Mouse (Mus musculus) kidney, postnatal 0 days (tissue): ENCODE measurements at regions not wholly inside any gene's neighbourhood (a gene's known extent, or its start where the extent isn't known, plus 50 kb on each side); places are given as distances from the start of the nearest gene placed in this dataset.

Experiments
- ATAC-seq: fragments of 200-750 bp; cut with Nextera tagmentation; replicated peaks from 2 replicates; pipeline ENCODE4 v1.8.0; 2017; ENCODE audit warnings: low read depth, moderate number of reproducible peaks, moderate TSS enrichment, moderate library complexity; ENCODE audit not compliant: low FRiP score
- DNase-seq: peaks from one replicate; pipeline ENCODE4 v3.0.0-alpha.2; 2016; ENCODE audit warnings: low spot score
- H3K27ac ChIP-seq: fragments of 300-500 bp; sonication (generic); 2 replicates; pipeline ENCODE4 v1.5.1; 2014; ENCODE audit warnings: mild to moderate bottlenecking
- H3K27me3 ChIP-seq: fragments of 300-500 bp; sonication (generic); 2 replicates; pipeline ENCODE4 v1.6.1; 2014; ENCODE audit warnings: low read length, mixed read lengths; ENCODE audit not compliant: insufficient read depth
- H3K36me3 ChIP-seq: fragments of 300-500 bp; sonication (generic); 2 replicates; pipeline ENCODE4 v1.6.1; 2014; ENCODE audit warnings: low read length, mixed read lengths; ENCODE audit not compliant: insufficient read depth
- H3K4me1 ChIP-seq: fragments of 300-500 bp; sonication (generic); replicated peaks from 2 replicates; pipeline ENCODE4 v1.6.1; 2014; ENCODE audit warnings: antibody characterized with exemption, low read length, mixed read lengths; ENCODE audit not compliant: insufficient read depth
- H3K4me2 ChIP-seq: fragments of 300-500 bp; sonication (generic); 2 replicates; pipeline ENCODE4 v1.6.1; 2014; ENCODE audit warnings: mild to moderate bottlenecking, low read length, moderate library complexity, mixed read lengths
- H3K4me3 ChIP-seq: fragments of 300-500 bp; sonication (generic); replicated peaks from 2 replicates; pipeline ENCODE4 v1.5.1; 2014; ENCODE audit warnings: low read depth, low read length
- H3K9ac ChIP-seq: fragments of 300-500 bp; sonication (generic); 2 replicates; pipeline ENCODE4 v1.6.1; 2014; ENCODE audit warnings: low read depth, low read length
- H3K9me3 ChIP-seq: fragments of 300-500 bp; sonication (generic); replicated peaks from 2 replicates; pipeline ENCODE4 v1.6.1; 2016; ENCODE audit warnings: low read length, inconsistent platforms, mixed read lengths
- CTCF ChIP-seq: IDR thresholded peaks from 2 replicates; pipeline ENCODE4 v1.5.1; 2016; ENCODE audit warnings: antibody characterized with exemption, low read depth, mild to moderate bottlenecking, moderate library complexity
- WGBS: fragments of 180-500 bp; shearing (Covaris S2); extraction: QIAGEN DNeasy Blood & Tissue Kit; methylation state at CpG from one replicate; pipeline ENCODE4 v1.1.7; 2014; 5-methylcytosine and 5-hydroxymethylcytosine counted together

DNA sequence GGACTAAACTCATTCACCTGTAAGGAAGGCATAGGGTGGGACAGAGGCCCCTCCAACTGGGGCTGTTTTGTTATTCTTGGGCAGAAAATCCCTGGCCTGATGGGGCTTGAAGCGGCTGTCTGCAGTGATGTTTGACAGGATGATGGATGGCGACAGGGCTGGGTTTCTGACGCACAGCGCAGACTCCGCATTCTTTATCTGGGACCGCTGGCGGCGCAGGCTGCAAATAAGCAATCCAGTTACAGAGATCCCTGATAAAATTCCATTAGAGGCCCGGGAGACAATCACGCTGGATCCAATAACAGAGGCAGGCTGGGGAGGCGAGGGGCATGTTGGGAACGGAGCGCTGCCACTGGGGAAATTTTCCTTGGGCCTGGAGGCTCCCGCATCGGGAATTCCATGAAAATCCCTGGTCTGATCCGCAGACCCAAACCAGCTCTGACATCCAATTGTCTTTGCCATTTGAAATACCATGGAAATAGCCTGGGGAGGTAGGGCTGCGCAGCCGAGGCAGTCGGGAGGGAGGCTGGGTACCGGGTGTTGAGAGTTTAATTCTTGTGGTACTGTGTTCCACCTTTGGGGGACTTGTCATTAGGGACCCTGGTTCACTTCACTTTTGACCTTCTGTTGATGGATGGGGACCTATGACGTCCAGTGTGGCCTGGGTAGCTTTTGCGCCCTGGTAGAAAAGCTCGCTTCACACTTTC, 99.0 kb upstream of the Sdk2 start:
- no peak for TF ChIP-seq CTCF
- no peaks in the 10 kb centered on the region for H3K36me3 ChIP-seq
- no peak overlapping the region for H3K9ac ChIP-seq
- peak; percentile 50 for DNase-seq
- no peak overlapping the region for H3K27ac ChIP-seq
- H3K4me3 ChIP-seq = no peak overlapping the region
- peaks cover 10% of the 10 kb centered on the region for H3K4me1 ChIP-seq
- 26% methylated on average over 23 of the region's 23 CpGs for WGBS
- no peak for ATAC-seq
- no peaks in the 10 kb centered on the region for H3K9me3 ChIP-seq
- peak overlapping the region; percentile 28 for H3K4me2 ChIP-seq
- peaks cover 6% of the 10 kb centered on the region; the same call in 1 of the 2 replicates for H3K27me3 ChIP-seq

DNA sequence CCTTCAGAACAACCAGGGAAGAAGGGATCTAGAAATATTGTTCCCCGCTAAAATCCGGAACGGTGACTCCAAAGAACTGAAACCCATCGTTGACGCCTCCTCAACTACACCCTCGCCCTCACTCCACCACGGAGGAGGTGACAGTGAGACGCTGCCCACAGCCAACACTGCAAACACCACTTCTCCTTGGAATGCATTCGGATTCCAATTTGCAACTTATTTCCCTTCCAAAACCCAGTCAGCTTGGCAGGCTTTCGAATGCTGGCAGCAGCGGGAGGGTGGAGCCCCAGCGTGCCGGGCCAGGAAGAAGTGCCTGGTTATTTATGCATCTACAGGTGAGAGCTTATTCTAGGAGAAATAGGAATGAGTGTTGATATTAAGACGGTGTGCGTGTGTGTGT, 85.9 kb upstream of the Sdk2 start:
- Histone ChIP-seq H3K4me1 (no peaks in the 10 kb centered on the region), H3K4me3 (no peak overlapping the region), H3K27me3 (no peaks in the 10 kb centered on the region), H3K9ac (no peak overlapping the region), H3K27ac (no peak overlapping the region), H3K36me3 (no peaks in the 10 kb centered on the region), H3K9me3 (no peaks in the 10 kb centered on the region), H3K4me2 (no peak overlapping the region)
- 83% methylated on average over 15 of the region's 15 CpGs for WGBS
- ATAC-seq = no peak
- no peak for TF ChIP-seq CTCF
- DNase-seq = no peak

DNA sequence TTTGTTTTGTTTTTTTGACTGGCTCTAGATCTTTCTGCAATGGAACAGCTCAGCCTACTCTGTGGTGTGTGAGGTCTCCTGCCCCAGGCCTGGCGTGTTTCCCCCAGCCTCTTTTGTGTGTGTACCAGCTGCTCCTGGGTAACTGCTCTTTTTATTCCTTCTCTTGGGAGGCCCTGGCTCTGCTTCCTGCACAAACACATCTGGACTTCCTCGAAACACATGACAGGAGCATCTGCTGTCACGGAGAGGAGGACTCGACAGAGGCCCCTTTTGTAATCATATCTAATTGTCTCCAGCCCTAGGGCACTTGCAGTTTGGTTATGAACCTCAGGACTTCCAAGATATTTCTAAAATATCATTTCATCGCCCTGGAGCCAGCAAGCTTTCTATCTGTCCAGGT, 79.5 kb upstream of the Sdk2 start:
- Histone ChIP-seq H3K9me3 (no peaks in the 10 kb centered on the region), H3K4me2 (no peak overlapping the region), H3K27ac (no peak overlapping the region), H3K36me3 (no peaks in the 10 kb centered on the region), H3K4me3 (no peak overlapping the region), H3K9ac (no peak overlapping the region), H3K4me1 (no peaks in the 10 kb centered on the region), H3K27me3 (no peaks in the 10 kb centered on the region)
- DNase-seq (no peak), ATAC-seq (no peak)
- no peak for TF ChIP-seq CTCF
- 29% methylated on average over 5 of the region's 5 CpGs for WGBS

DNA sequence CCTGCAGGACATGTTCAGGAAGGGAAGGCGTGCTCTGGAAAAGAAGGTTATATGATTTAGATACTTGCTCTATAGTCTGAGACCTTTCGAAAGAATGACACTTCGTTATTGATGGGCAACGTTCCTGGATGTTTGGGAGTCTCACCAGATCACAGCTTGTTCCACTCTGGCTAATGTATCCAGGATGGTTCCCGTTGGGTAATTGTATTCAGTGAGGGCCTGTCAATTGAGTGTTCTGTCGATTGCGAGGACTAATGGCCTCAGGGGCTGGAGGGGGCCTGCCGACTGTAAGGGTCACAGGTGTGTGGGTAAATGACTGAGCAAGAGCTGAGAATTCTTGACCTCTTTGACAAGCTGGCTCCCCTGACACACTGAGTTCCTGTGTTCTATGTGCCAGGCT, 62.4 kb upstream of the Sdk2 start:
- DNase-seq (no peak), ATAC-seq (no peak)
- Histone ChIP-seq H3K27ac (no peak overlapping the region), H3K4me3 (no peak overlapping the region), H3K36me3 (no peaks in the 10 kb centered on the region), H3K4me2 (no peak overlapping the region), H3K9ac (no peak overlapping the region), H3K4me1 (no peaks in the 10 kb centered on the region; the same call in 1 of the 2 replicates), H3K9me3 (no peaks in the 10 kb centered on the region; the same call in 1 of the 2 replicates), H3K27me3 (no peaks in the 10 kb centered on the region)
- 57% methylated on average over 8 of the region's 8 CpGs for WGBS
- no peak for TF ChIP-seq CTCF

DNA sequence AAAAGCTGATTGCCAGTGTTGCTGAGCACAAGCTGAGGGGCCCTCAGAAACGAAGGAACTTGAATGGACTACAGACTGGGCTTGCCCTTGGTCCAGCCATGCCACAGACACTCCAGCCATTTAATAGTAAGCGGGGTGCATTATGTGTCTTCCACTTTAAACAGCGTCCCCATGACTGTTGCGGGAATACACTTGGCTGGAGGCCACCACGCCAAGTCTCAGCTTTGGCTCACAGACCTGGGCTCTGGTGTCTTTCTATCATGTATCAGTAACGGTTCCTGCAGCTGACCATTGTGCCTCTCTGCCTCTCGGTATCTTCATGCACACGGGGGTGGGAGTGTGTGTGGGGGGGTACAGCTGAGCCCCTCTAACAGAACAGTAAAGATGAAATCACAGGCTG, 62.0 kb upstream of the Sdk2 start:
- Histone ChIP-seq H3K9me3 (no peaks in the 10 kb centered on the region; the same call in 1 of the 2 replicates), H3K27ac (no peak overlapping the region), H3K4me2 (no peak overlapping the region), H3K4me3 (no peak overlapping the region), H3K4me1 (no peaks in the 10 kb centered on the region; the same call in 1 of the 2 replicates), H3K9ac (no peak overlapping the region), H3K27me3 (no peaks in the 10 kb centered on the region), H3K36me3 (no peaks in the 10 kb centered on the region)
- 83% methylated on average over 8 of the region's 8 CpGs for WGBS
- TF ChIP-seq CTCF = no peak
- ATAC-seq = no peak
- DNase-seq = no peak

DNA sequence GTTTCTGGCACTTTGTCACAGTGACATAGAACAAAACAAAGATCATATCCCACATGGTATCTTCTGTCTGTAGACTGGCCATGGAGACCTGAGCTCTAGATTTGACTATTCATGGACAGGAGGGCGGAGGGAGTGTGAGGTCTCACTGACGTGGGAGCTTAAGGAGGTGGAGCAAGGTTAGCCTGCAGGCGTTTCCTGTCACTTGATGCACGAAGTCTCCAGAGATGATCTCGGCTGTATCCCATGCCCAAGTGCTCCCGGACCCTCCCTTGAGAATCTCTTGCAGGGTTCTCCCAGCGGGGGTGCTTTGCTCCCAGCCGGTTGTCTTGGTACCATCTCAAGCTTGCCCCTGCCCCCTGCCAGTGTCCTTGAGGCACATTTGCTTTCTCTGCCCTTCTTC, 60.6 kb upstream of the Sdk2 start:
- no peak for TF ChIP-seq CTCF
- Histone ChIP-seq H3K4me3 (no peak overlapping the region), H3K4me1 (no peaks in the 10 kb centered on the region; the same call in 1 of the 2 replicates), H3K36me3 (no peaks in the 10 kb centered on the region), H3K9ac (no peak overlapping the region), H3K27me3 (no peaks in the 10 kb centered on the region), H3K4me2 (no peak overlapping the region), H3K9me3 (no peaks in the 10 kb centered on the region; the same call in 1 of the 2 replicates), H3K27ac (no peak overlapping the region)
- peak; percentile 57 for DNase-seq
- 16% methylated on average over 8 of the region's 8 CpGs for WGBS
- ATAC-seq = no peak; the same call in 1 of the 2 replicates

DNA sequence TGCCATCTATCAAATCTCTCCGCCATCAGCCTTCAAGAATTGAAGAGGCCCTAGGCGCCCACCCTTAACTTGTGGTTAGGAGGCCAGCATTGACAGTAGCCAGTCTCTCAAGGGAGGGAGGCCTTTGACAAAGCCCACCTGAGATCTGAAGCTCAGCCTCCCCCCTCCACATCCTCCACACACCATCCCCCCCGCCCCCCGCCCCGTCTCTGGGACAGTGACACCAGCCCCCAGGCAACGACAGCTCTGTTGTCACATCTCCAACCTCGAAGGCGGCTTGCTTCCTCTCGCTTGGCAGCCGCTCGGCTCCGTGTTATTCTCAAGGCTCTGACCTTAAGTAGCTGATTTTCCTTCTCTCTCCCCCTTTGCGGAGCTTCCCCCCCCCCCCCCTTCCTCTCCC, 55.3 kb upstream of the Sdk2 start:
- no peak for TF ChIP-seq CTCF
- Histone ChIP-seq H3K27me3 (no peaks in the 10 kb centered on the region), H3K9ac (no peak overlapping the region), H3K9me3 (no peaks in the 10 kb centered on the region), H3K4me3 (no peak overlapping the region), H3K27ac (no peak overlapping the region), H3K4me2 (no peak overlapping the region), H3K4me1 (no peaks in the 10 kb centered on the region), H3K36me3 (no peaks in the 10 kb centered on the region)
- ATAC-seq (no peak), DNase-seq (peak; percentile 44)
- WGBS = 32% methylated on average over 13 of the region's 13 CpGs
